Mouse (Mus musculus) limb, embryonic 12.5 days (tissue): ENCODE data around the gene Cdv3. TPM values are rescaled to one million over a fixed set of nuclear protein-coding genes. Genes with fewer than 3 reads are reported as not detected.
A peak's percentile ranks its signal among the peaks of the same experiment; 100 is the strongest.

Experiments
- ATAC-seq: fragments of 200-750 bp; cut with Nextera tagmentation; 2 replicates; pipeline ENCODE4 v1.8.0; 2017; ENCODE audit warnings: low read depth, moderate TSS enrichment; ENCODE audit not compliant: insufficient number of reproducible peaks, insufficient read depth, low FRiP score, low TSS enrichment
- H3K27ac ChIP-seq: fragments of 300-500 bp; sonication (generic); 2 replicates; pipeline ENCODE4 v1.5.1; 2016; ENCODE audit warnings: mild to moderate bottlenecking, moderate library complexity
- H3K27me3 ChIP-seq: fragments of 300-500 bp; sonication (generic); 2 replicates; pipeline ENCODE4 v1.6.1; 2016; ENCODE audit warnings: mild to moderate bottlenecking, moderate library complexity
- H3K36me3 ChIP-seq: fragments of 300-500 bp; sonication (generic); 2 replicates; pipeline ENCODE4 v1.6.1; 2016; ENCODE audit warnings: mild to moderate bottlenecking, moderate library complexity
- H3K4me1 ChIP-seq: fragments of 300-500 bp; sonication (generic); replicated peaks from 2 replicates; pipeline ENCODE4 v1.6.1; 2016
- H3K4me2 ChIP-seq: fragments of 300-500 bp; sonication (generic); 2 replicates; pipeline ENCODE4 v1.6.1; 2016; ENCODE audit warnings: mild to moderate bottlenecking, moderate library complexity
- H3K4me3 ChIP-seq: fragments of 300-500 bp; sonication (generic); replicated peaks from 2 replicates; pipeline ENCODE4 v1.5.1; 2016; ENCODE audit warnings: mild to moderate bottlenecking
- H3K9ac ChIP-seq: fragments of 300-500 bp; sonication (generic); replicated peaks from 2 replicates; pipeline ENCODE4 v1.6.1; 2016; ENCODE audit warnings: mild to moderate bottlenecking, moderate library complexity
- H3K9me3 ChIP-seq: fragments of 300-500 bp; sonication (generic); 2 replicates; pipeline ENCODE4 v1.6.1; 2016; ENCODE audit warnings: mild to moderate bottlenecking, moderate library complexity
- WGBS: fragments of 180-500 bp; shearing (Covaris S2); methylation state at CpG from one replicate; pipeline ENCODE4 v1.1.7; 2016; 5-methylcytosine and 5-hydroxymethylcytosine counted together
- polyA plus RNA-seq: library from polyadenylated mRNA; unstranded; fragments of >200 nt; fragmentation: Nextera tagmentation; extraction: Ambion mirVana; gene quantifications from 2 replicates; pipeline ENCODE4 v1.2.1, GENCODE M21; 2016

The Cdv3 gene
- polyA plus RNA-seq, 1 experiment from 2014 or later = 114 TPM

GRCm38 (mm10) chr9:103336912-103337311 lies 28.7 kb downstream of the Cdv3 start:
- H3K4me2 ChIP-seq = no peak overlapping the region
- ATAC-seq = no peak
- H3K4me3 ChIP-seq = no peak overlapping the region
- H3K27me3 ChIP-seq = no peaks in the 10 kb centered on the region
- H3K9me3 ChIP-seq = no peaks in the 10 kb centered on the region
- H3K36me3 ChIP-seq = peaks cover 97% of the 10 kb centered on the region
- no peak overlapping the region for H3K27ac ChIP-seq
- no peak overlapping the region for H3K9ac ChIP-seq
- no peaks in the 10 kb centered on the region for H3K4me1 ChIP-seq

GRCm38 (mm10) chr9:103332663-103333062 lies 33.0 kb downstream of the Cdv3 start:
- ATAC-seq = no peak
- Histone ChIP-seq H3K27ac (no peak overlapping the region), H3K9ac (no peak overlapping the region), H3K9me3 (no peaks in the 10 kb centered on the region), H3K4me1 (no peaks in the 10 kb centered on the region), H3K4me3 (no peak overlapping the region), H3K27me3 (no peaks in the 10 kb centered on the region), H3K36me3 (peaks cover 96% of the 10 kb centered on the region), H3K4me2 (no peak overlapping the region)
- WGBS = 94% methylated on average over 6 of the region's 6 CpGs

- no peak overlapping the region for H3K27ac ChIP-seq
- H3K36me3 ChIP-seq = peaks cover 94% of the 10 kb centered on the region
- no peak overlapping the region for H3K9ac ChIP-seq
- H3K9me3 ChIP-seq = no peaks in the 10 kb centered on the region
- H3K27me3 ChIP-seq = no peaks in the 10 kb centered on the region
- 92% methylated on average over 9 of the region's 9 CpGs for WGBS
- no peak overlapping the region for H3K4me2 ChIP-seq
- no peak for ATAC-seq
- no peak overlapping the region for H3K4me3 ChIP-seq
- H3K4me1 ChIP-seq = no peaks in the 10 kb centered on the region
Observed at GRCm38 (mm10) chr9:103326449-103326848, 39.2 kb downstream of the Cdv3 start.

- Histone ChIP-seq H3K36me3 (peaks cover 96% of the 10 kb centered on the region), H3K4me1 (no peaks in the 10 kb centered on the region), H3K4me3 (no peak overlapping the region), H3K9me3 (no peaks in the 10 kb centered on the region), H3K27ac (no peak overlapping the region), H3K4me2 (no peak overlapping the region), H3K27me3 (no peaks in the 10 kb centered on the region), H3K9ac (no peak overlapping the region)
- no peak for ATAC-seq
- 86% methylated on average over 1 of the region's 2 CpGs for WGBS
Observed at GRCm38 (mm10) chr9:103324678-103325077, 41.0 kb downstream of the Cdv3 start.

GRCm38 (mm10) chr9:103309832-103310231 lies 55.8 kb downstream of the Cdv3 start:
- no peak overlapping the region for H3K27ac ChIP-seq
- 90% methylated on average over 6 of the region's 6 CpGs for WGBS
- H3K9me3 ChIP-seq = no peaks in the 10 kb centered on the region
- H3K27me3 ChIP-seq = no peaks in the 10 kb centered on the region
- peaks cover 13% of the 10 kb centered on the region for H3K4me1 ChIP-seq
- peaks cover 69% of the 10 kb centered on the region for H3K36me3 ChIP-seq
- H3K4me2 ChIP-seq = no peak overlapping the region
- H3K4me3 ChIP-seq = no peak overlapping the region
- no peak for ATAC-seq
- H3K9ac ChIP-seq = no peak overlapping the region

- H3K9me3 ChIP-seq = no peaks in the 10 kb centered on the region
- H3K4me1 ChIP-seq = peaks cover 13% of the 10 kb centered on the region
- WGBS = 1% methylated on average over 35 of the region's 40 CpGs
- peak overlapping the region; percentile 93 for H3K27ac ChIP-seq
- peaks cover 30% of the 10 kb centered on the region for H3K36me3 ChIP-seq
- peak overlapping the region; percentile 90 for H3K9ac ChIP-seq
- ATAC-seq = peak; percentile 60
- H3K4me3 ChIP-seq = peak overlapping the region; percentile 97
- H3K4me2 ChIP-seq = peak overlapping the region; percentile 74
- H3K27me3 ChIP-seq = no peaks in the 10 kb centered on the region
Observed at GRCm38 (mm10) chr9:103305332-103306041, 60.2 kb downstream of the Cdv3 start.

- Histone ChIP-seq H3K27me3 (no peaks in the 10 kb centered on the region), H3K4me1 (peaks cover 13% of the 10 kb centered on the region), H3K27ac (peak within 1 kb of the TSS; percentile 93), H3K36me3 (peaks cover 27% of the 10 kb centered on the region), H3K4me3 (peak within 1 kb of the TSS; percentile 97), H3K9ac (peak within 1 kb of the TSS; percentile 90), H3K9me3 (no peaks in the 10 kb centered on the region), H3K4me2 (peak within 1 kb of the TSS; percentile 74)
- under 1% methylated on average over 49 of the region's 49 CpGs for WGBS
- peak; percentile 95 for ATAC-seq
Observed at GRCm38 (mm10) chr9:103304927-103305326, 60.7 kb downstream of the Cdv3 start, which contains the start of the genes 1300017J02Rik and Topbp1. 1300017J02Rik (minus strand) TSS chr9:103305082. Topbp1 (plus strand) TSS chr9:103305215.

Other genes with a start within 250 kb of the Cdv3 start
- gene Srprb, start 163.7 kb downstream of the Cdv3 start, polyA plus RNA-seq = 55.1 and 58.0 TPM in 2 replicates
- gene Gm20425, start 135.5 kb downstream of the Cdv3 start, polyA plus RNA-seq = 1.1 TPM in 1 of 2 replicates, not detected in the other
- gene Trf, start 135.4 kb downstream of the Cdv3 start, polyA plus RNA-seq = 7.9 and 13.0 TPM in 2 replicates
- 3.8 and 4.0 TPM in 2 replicates for gene 1300017J02Rik, start 60.8 kb downstream of the Cdv3 start, polyA plus RNA-seq
- gene Topbp1, start 60.6 kb downstream of the Cdv3 start, polyA plus RNA-seq = 94.8 and 96.0 TPM in 2 replicates
- 1.2 and 1.5 TPM in 2 replicates for gene Bfsp2, start 114.6 kb upstream of the Cdv3 start, polyA plus RNA-seq